Mouse (Mus musculus) lung, postnatal 4 days (tissue): Measurements from ENCODE around the gene Elavl3.
A peak's percentile ranks its signal among the peaks of the same experiment; 100 is the strongest.
"Not testable (repeated sequence)": the region's sequence is repeated elsewhere in the genome, so short reads cannot be mapped to it uniquely, and the experiment has no call there.

Source experiments
- DNase-seq, 2 experiments: peaks; one replicate each; pipeline ENCODE4 v3.0.0; 2021

Gene Elavl3

GRCm38 (mm10) chr9:22051958-22052254, at the start of gene Elavl3:
Gene Elavl3, minus strand, starts transcription at chr9:22052023.
- DNase-seq = no peak

GRCm38 (mm10) chr9:22099922-22100321, 48.1 kb upstream of the Elavl3 start:
- no peak for DNase-seq

- peak; percentile 50 to 71 for DNase-seq
These were observed 47.3 kb upstream of the Elavl3 start, which contains the start of gene Cnn1 for GRCm38 (mm10) chr9:22098993-22099696. Gene Cnn1, plus strand, starts transcription at chr9:22099216.

- DNase-seq = peak; percentile 88 to 91
These were observed 44.1 kb upstream of the Elavl3 start for GRCm38 (mm10) chr9:22095854-22096307.

GRCm38 (mm10) chr9:22092746-22093145, 40.9 kb upstream of the Elavl3 start:
- DNase-seq = no peak

GRCm38 (mm10) chr9:22089986-22090385, 38.2 kb upstream of the Elavl3 start:
- no peak for DNase-seq

- no peak for DNase-seq
These were observed 37.5 kb upstream of the Elavl3 start for GRCm38 (mm10) chr9:22089281-22089680.

- no peak for DNase-seq
These were observed 35.3 kb upstream of the Elavl3 start for GRCm38 (mm10) chr9:22087034-22087618.

GRCm38 (mm10) chr9:22086012-22086411, 34.2 kb upstream of the Elavl3 start:
- DNase-seq = no peak

- DNase-seq = peak; percentile 95
These were observed 33.4 kb upstream of the Elavl3 start, which contains the start of gene Ecsit for GRCm38 (mm10) chr9:22085022-22085834. Gene Ecsit, minus strand, starts transcription at chr9:22085438.

GRCm38 (mm10) chr9:22084667-22085021, 32.8 kb upstream of the Elavl3 start:
- no peak for DNase-seq

GRCm38 (mm10) chr9:22076223-22076622, 24.4 kb upstream of the Elavl3 start:
- DNase-seq = no peak

- not testable (repeated sequence) for DNase-seq
These were observed 24.0 kb upstream of the Elavl3 start for GRCm38 (mm10) chr9:22075778-22076177.

- DNase-seq = no peak
These were observed 20.5 kb upstream of the Elavl3 start for GRCm38 (mm10) chr9:22072276-22072675.

GRCm38 (mm10) chr9:22070791-22071573, 19.2 kb upstream of the Elavl3 start, which contains the start of the genes Gm49318 and Zfp653:
Gene Gm49318, minus strand, starts transcription at chr9:22071259.
Gene Zfp653, minus strand, starts transcription at chr9:22071376.
- peak; percentile 97 to 98 for DNase-seq

GRCm38 (mm10) chr9:22069881-22070553, 18.2 kb upstream of the Elavl3 start:
- DNase-seq = no peak

GRCm38 (mm10) chr9:22067195-22067594, 15.4 kb upstream of the Elavl3 start:
- no peak for DNase-seq

GRCm38 (mm10) chr9:22066433-22066832, 14.6 kb upstream of the Elavl3 start:
- peak; percentile 56 to 69 for DNase-seq

- DNase-seq = no peak
These were observed 13.8 kb upstream of the Elavl3 start for GRCm38 (mm10) chr9:22065642-22066041.

- no peak for DNase-seq
These were observed 12.5 kb upstream of the Elavl3 start for GRCm38 (mm10) chr9:22064341-22064740.

- DNase-seq = no peak
These were observed 9.5 kb upstream of the Elavl3 start for GRCm38 (mm10) chr9:22061339-22061738.

GRCm38 (mm10) chr9:22058011-22058424, 6.2 kb upstream of the Elavl3 start:
- DNase-seq = no peak
